Mouse (Mus musculus) stomach, postnatal 0 days (tissue): Measurements from ENCODE around the gene Timm8a2. TPM values are rescaled to one million over a fixed set of nuclear protein-coding genes. Genes with fewer than 3 reads are reported as not detected.

Source experiments
- ATAC-seq: fragments of 200-750 bp; cut with Nextera tagmentation; 2 replicates; pipeline ENCODE4 v1.8.0; 2017; ENCODE audit not compliant: low FRiP score, low TSS enrichment
- DNase-seq: peaks from one replicate; pipeline ENCODE4 v3.0.0-alpha.2; 2016; ENCODE audit warnings: low spot score
- H3K27ac ChIP-seq: fragments of 300-500 bp; sonication (generic); replicated peaks from 2 replicates; pipeline ENCODE4 v1.5.1; 2014; ENCODE audit warnings: mild to moderate bottlenecking, control low read depth
- H3K27me3 ChIP-seq: fragments of 300-500 bp; sonication (generic); 2 replicates; pipeline ENCODE4 v1.6.1; 2014; ENCODE audit warnings: low read length; ENCODE audit not compliant: control insufficient read depth, insufficient read depth
- H3K36me3 ChIP-seq: fragments of 300-500 bp; sonication (generic); 2 replicates; pipeline ENCODE4 v1.6.1; 2014; ENCODE audit warnings: low read length, mixed read lengths; ENCODE audit not compliant: control insufficient read depth, insufficient read depth
- H3K4me1 ChIP-seq: fragments of 300-500 bp; sonication (generic); replicated peaks from 2 replicates; pipeline ENCODE4 v1.6.1; 2014; ENCODE audit warnings: antibody characterized with exemption; ENCODE audit not compliant: control insufficient read depth, insufficient read depth
- H3K4me2 ChIP-seq: fragments of 300-500 bp; sonication (generic); replicated peaks from 2 replicates; pipeline ENCODE4 v1.6.1; 2014; ENCODE audit warnings: low read depth, mild to moderate bottlenecking, control low read depth, moderate library complexity
- H3K4me3 ChIP-seq: fragments of 300-500 bp; sonication (generic); 2 replicates; pipeline ENCODE4 v1.5.1; 2014; ENCODE audit warnings: low read depth, low read length, control low read depth
- H3K9ac ChIP-seq: fragments of 300-500 bp; sonication (generic); 2 replicates; pipeline ENCODE4 v1.6.1; 2014; ENCODE audit warnings: mild to moderate bottlenecking, low read length, control low read depth, mixed read lengths
- H3K9me3 ChIP-seq: fragments of 300-500 bp; sonication (generic); 2 replicates; pipeline ENCODE4 v1.6.1; 2016; ENCODE audit warnings: low read length; ENCODE audit not compliant: control insufficient read depth
- CTCF ChIP-seq: IDR thresholded peaks from 2 replicates; pipeline ENCODE4 v1.5.1; 2016; ENCODE audit warnings: antibody characterized with exemption, low read depth, mild to moderate bottlenecking, moderate library complexity
- EP300 ChIP-seq: optimal IDR thresholded peaks from 2 replicates; pipeline ENCODE3; 2016; ENCODE audit warnings: antibody characterized with exemption
- WGBS: fragments of 180-500 bp; shearing (Covaris S2); extraction: QIAGEN DNeasy Blood & Tissue Kit; methylation state at CpG from one replicate; pipeline ENCODE4 v1.1.7; 2014; 5-methylcytosine and 5-hydroxymethylcytosine counted together
- polyA plus RNA-seq: library from polyadenylated mRNA; unstranded; fragments of >200 nt; fragmentation: Nextera tagmentation; extraction: Ambion mirVana; gene quantifications from 2 replicates; pipeline ENCODE4 v1.2.1, GENCODE M21; 2015

Timm8a2 gene
- polyA plus RNA-seq, 1 experiment from 2014 or later: not detected

GRCm38 (mm10) chr14:121989869-121990268 is 44.6 kb upstream of the Timm8a2 start:
- Histone ChIP-seq H3K4me1 (no peaks in the 10 kb centered on the region), H3K27me3 (no peaks in the 10 kb centered on the region), H3K36me3 (peaks cover 4% of the 10 kb centered on the region; the same call in 1 of the 2 replicates), H3K9me3 (no peaks in the 10 kb centered on the region), H3K9ac (no peak overlapping the region), H3K4me3 (no peak overlapping the region), H3K4me2 (no peak overlapping the region), H3K27ac (no peak overlapping the region)
- DNase-seq (peak; percentile 5), ATAC-seq (no peak)
- 92% methylated on average over 3 of the region's 3 CpGs for WGBS
- TF ChIP-seq CTCF: no peak
- no peak for TF ChIP-seq EP300

DNA sequence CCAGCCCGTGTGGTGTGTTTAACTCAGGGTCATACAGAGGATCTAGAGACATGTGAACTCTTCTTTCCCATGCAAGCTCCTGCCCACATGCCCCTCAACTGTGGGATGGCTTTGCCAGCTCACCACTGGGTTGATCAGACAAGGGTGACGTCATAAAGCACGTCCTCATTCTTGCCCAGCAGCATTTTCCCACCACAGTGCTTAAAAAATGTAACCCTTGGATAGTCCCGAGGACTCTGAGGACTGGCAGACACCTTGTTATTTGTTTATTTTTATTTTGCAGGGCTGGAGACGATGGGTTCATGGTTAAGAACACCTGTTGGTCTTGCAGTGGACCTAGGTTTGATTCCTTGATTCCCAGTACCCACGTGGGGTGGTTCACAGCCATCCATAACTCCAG is 43.6 kb upstream of the Timm8a2 start:
- Histone ChIP-seq H3K9me3 (no peaks in the 10 kb centered on the region), H3K9ac (no peak overlapping the region), H3K36me3 (peaks cover 4% of the 10 kb centered on the region; the same call in 1 of the 2 replicates), H3K27me3 (no peaks in the 10 kb centered on the region), H3K27ac (no peak overlapping the region), H3K4me2 (no peak overlapping the region), H3K4me1 (no peaks in the 10 kb centered on the region), H3K4me3 (no peak overlapping the region)
- no peak for TF ChIP-seq CTCF
- no peak for TF ChIP-seq EP300
- no peak for DNase-seq
- ATAC-seq: no peak
- 84% methylated on average over 6 of the region's 6 CpGs for WGBS

GRCm38 (mm10) chr14:121991921-121992320 is 42.6 kb upstream of the Timm8a2 start:
- H3K36me3 ChIP-seq: peaks cover 4% of the 10 kb centered on the region; the same call in 1 of the 2 replicates
- no peak overlapping the region for H3K27ac ChIP-seq
- DNase-seq (peak; percentile 10), ATAC-seq (no peak)
- TF ChIP-seq CTCF (no peak), EP300 (no peak)
- H3K4me3 ChIP-seq: no peak overlapping the region
- no peaks in the 10 kb centered on the region for H3K27me3 ChIP-seq
- no peak overlapping the region for H3K4me2 ChIP-seq
- H3K9me3 ChIP-seq: no peaks in the 10 kb centered on the region
- H3K9ac ChIP-seq: no peak overlapping the region
- no peaks in the 10 kb centered on the region for H3K4me1 ChIP-seq

DNA sequence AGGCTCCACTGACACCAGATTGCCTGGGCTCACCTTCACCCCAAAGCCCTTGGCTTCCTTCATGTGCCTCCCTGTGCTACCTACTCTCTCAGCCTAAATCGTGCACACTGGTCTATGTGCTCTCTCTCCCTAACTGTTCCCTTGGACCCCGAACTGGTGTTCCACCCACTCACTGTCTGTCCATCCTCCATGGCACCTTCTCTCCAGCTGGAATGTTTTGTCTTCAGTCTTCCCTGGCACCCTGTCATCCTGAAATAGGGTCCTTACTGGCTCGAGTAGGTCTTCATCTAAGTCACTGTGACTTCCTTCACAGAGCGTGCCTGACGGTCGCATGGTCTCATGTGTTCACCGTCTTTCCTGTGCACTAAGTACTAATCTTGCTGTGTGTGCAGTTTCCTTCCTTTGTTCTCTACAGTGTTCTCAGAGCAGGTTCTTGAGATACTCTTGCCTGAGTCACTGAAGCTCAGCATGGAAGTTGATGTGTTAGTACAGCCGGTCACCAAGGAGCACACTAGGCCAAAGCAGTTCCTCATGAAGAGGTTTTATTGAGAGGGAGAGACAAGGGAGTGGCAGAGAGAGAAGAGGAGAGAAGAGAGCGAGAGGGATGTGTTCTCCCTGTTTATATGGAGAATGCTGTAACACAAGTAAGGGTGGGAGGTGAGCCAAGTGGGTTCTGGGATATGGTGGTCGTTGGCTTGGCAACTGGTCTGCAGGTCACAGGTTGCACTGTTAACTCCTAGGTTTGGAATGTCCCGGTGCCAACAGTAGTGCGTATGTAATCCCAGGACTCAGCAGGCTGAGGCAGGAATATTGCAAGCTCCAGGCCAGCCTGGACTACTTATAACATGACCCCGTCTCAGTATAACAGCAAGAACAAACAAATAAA is 41.8 kb upstream of the Timm8a2 start:
- Histone ChIP-seq H3K27ac (no peak overlapping the region), H3K4me1 (no peaks in the 10 kb centered on the region), H3K9me3 (no peaks in the 10 kb centered on the region), H3K9ac (no peak overlapping the region), H3K27me3 (no peaks in the 10 kb centered on the region), H3K36me3 (peaks cover 4% of the 10 kb centered on the region; the same call in 1 of the 2 replicates), H3K4me3 (no peak overlapping the region), H3K4me2 (no peak overlapping the region)
- WGBS: 79% methylated on average over 13 of the region's 13 CpGs
- ATAC-seq (no peak), DNase-seq (peak; percentile 11)
- TF ChIP-seq EP300 (no peak), CTCF (no peak)

DNA sequence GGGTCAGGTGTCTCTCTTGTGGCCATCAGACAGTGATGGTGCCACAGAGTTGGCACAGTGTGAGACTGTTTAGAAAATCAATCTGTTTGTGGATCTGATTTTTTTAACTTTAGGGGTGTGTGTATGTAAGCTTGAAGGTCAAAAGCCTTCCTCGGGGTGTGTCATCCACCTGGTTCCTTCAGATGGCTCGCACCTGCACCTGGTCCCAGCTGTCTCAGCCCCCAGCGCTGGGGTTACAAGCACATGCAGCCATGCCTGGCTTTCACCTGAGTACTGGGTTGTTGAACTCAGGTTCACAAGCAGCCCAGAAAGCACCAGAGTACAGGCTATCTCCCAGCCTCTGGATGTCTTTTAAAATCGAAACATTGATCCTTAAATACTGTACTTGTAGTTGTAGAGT is 40.9 kb upstream of the Timm8a2 start:
- no peaks in the 10 kb centered on the region for H3K9me3 ChIP-seq
- H3K4me3 ChIP-seq: no peak overlapping the region
- no peaks in the 10 kb centered on the region for H3K4me1 ChIP-seq
- WGBS: 77% methylated on average over 4 of the region's 4 CpGs
- H3K9ac ChIP-seq: no peak overlapping the region
- no peaks in the 10 kb centered on the region for H3K27me3 ChIP-seq
- no peak overlapping the region for H3K27ac ChIP-seq
- no peak for TF ChIP-seq CTCF
- no peak for TF ChIP-seq EP300
- DNase-seq (peak; percentile 7), ATAC-seq (no peak)
- H3K4me2 ChIP-seq: no peak overlapping the region
- H3K36me3 ChIP-seq: peaks cover 4% of the 10 kb centered on the region; the same call in 1 of the 2 replicates

DNA sequence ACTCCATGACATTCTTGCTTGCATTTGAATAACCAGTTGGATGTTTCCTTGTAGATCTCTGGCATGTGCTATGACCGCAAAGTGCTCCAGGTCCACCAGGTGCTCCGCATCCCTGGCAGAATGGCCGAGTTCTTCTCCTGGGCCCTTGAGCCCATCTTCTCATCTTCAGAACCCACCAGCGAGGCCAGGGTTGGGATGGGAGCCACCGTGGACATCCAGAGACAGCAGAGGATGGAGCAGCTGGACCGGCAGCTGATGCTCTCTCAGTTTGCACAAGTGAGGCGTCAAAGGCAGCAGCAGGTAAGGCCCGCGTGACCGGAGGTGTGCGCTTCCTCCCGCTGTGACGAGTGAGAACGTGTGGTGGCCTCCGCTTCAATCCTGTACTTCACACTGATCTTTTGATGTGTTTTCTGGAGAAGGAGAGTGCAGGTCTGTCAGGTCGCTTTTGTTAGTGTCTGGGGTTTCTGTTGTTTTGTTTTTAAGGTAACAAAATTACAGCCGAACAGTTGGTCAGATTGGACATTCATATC is 40.2 kb upstream of the Timm8a2 start:
- no peak for ATAC-seq
- H3K27me3 ChIP-seq: no peaks in the 10 kb centered on the region
- no peak overlapping the region for H3K9ac ChIP-seq
- DNase-seq: peak; percentile 9
- H3K4me1 ChIP-seq: no peaks in the 10 kb centered on the region
- TF ChIP-seq CTCF: no peak
- TF ChIP-seq EP300: no peak
- H3K4me3 ChIP-seq: no peak overlapping the region
- no peaks in the 10 kb centered on the region for H3K9me3 ChIP-seq
- WGBS: 87% methylated on average over 17 of the region's 17 CpGs
- H3K4me2 ChIP-seq: no peak overlapping the region
- peaks cover 4% of the 10 kb centered on the region; the same call in 1 of the 2 replicates for H3K36me3 ChIP-seq
- no peak overlapping the region for H3K27ac ChIP-seq
